Mouse (Mus musculus): ENCODE data around the gene Spata16. TPM values are rescaled to one million over a fixed set of nuclear protein-coding genes. Genes with fewer than 3 reads are reported as not detected.

Spata16 gene
- total RNA-seq, 1 experiment, result not detected

DNA sequence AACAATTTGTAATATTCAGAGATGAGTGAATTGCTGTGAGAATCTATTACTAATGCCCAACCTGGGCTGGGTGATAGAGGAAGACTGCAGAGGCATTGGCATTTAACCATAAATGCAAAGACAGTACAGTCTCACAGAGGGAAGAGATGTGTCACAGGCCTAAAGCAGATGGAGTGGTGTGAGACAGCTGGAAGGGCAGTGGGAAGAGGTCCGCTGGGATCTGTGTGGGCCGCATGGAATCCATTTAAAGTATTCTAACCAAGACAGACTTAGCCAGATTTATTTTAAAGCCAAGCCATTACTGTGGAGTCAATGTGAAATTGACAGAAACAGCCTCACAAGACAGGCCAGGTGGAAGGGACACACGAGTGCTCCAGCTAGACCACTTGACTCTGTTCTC is 343.0 kb downstream of the Spata16 start:
- no peak overlapping the region for H3K9ac ChIP-seq (ENCODE audit: insufficient read depth, low read depth, low read length, poor library complexity, severe bottlenecking)
- H3K27ac ChIP-seq (ENCODE audit: insufficient read depth, low read depth, low read length, poor library complexity, severe bottlenecking), result no peak overlapping the region
- H3K9me3 ChIP-seq (ENCODE audit: control insufficient read depth, insufficient read depth, low read depth, low read length), result no peaks in the 10 kb centered on the region
- H3K36me3 ChIP-seq (ENCODE audit: control insufficient read depth, insufficient read depth, low read length, poor library complexity, severe bottlenecking), result no peaks in the 10 kb centered on the region
- in situ Hi-C loops (cut with MboI; ENCODE audit: low sequenced_read_pairs in 2 of 2, unreplicated experiment in 2 of 2), result no loop called here
- H3K4me1 ChIP-seq (ENCODE audit: control insufficient read depth in 2 of 2, insufficient read depth in 2 of 2, low read length in 2 of 2, poor library complexity in 1 of 2), result no peaks in the 10 kb centered on the region
- TF ChIP-seq ZNF384 (IDR thresholded peaks at IDR 0.05; ENCODE audit: low read depth, low read length), result no peak
- TF ChIP-seq CHD2 (IDR thresholded peaks at IDR 0.05; ENCODE audit: low read depth, low read length), result no peak
- TF ChIP-seq ZC3H11A (IDR thresholded peaks at IDR 0.05; ENCODE audit: borderline replicate concordance, low read depth, low read length), result no peak
- no peak for TF ChIP-seq HCFC1 (IDR thresholded peaks at IDR 0.05; ENCODE audit: borderline replicate concordance, insufficient read depth, low read length)
- no peak for TF ChIP-seq MAFK (IDR thresholded peaks at IDR 0.05; ENCODE audit: insufficient read depth, low read depth, low read length)
- no peak overlapping the region for H3K4me3 ChIP-seq (ENCODE audit: insufficient read depth in 1 of 2, low read depth in 1 of 2, low read length in 2 of 2, poor library complexity in 1 of 2, severe bottlenecking in 1 of 2)
- no peak for DNase-seq (ENCODE audit: low read depth, low spot score)

DNA sequence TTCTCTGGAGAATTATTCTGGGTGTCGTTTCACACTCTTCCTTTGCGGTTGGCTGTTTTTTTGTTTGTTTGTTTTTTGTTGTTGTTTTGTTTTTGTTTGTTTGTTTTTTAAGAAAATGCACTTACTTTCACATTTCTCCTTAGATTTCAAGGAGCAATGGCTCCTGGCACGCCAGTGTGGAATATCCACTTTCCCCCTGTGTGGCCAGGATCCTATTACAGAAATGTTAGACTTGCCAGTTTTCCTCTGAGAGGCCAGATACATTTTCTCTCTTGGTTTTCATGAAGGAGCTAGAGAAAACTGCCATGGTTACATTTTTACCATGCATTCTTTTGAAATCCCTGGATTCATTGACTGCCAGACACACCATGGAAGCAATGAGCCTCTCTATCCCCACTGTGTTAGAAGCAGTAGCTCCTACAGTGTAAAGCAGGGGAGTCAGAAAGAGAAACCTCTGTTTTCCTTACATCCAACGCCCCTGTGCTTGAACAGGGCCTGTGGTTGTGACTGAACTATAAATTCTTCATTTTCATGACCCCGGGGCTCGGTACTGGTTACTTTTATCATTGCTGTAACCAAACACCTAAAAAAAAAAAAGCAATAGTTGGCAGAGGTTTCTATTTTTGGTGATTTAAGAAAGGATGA is 344.7 kb downstream of the Spata16 start:
- no peak for DNase-seq (ENCODE audit: low read depth, low spot score)
- no peak overlapping the region for H3K4me3 ChIP-seq (ENCODE audit: insufficient read depth in 1 of 2, low read depth in 1 of 2, low read length in 2 of 2, poor library complexity in 1 of 2, severe bottlenecking in 1 of 2)
- TF ChIP-seq ZNF384 (IDR thresholded peaks at IDR 0.05; ENCODE audit: low read depth, low read length), result no peak
- no peak for TF ChIP-seq CHD2 (IDR thresholded peaks at IDR 0.05; ENCODE audit: low read depth, low read length)
- no peak for TF ChIP-seq HCFC1 (IDR thresholded peaks at IDR 0.05; ENCODE audit: borderline replicate concordance, insufficient read depth, low read length)
- no peak for TF ChIP-seq ZC3H11A (IDR thresholded peaks at IDR 0.05; ENCODE audit: borderline replicate concordance, low read depth, low read length)
- TF ChIP-seq MAFK (IDR thresholded peaks at IDR 0.05; ENCODE audit: insufficient read depth, low read depth, low read length), result no peak
- no peak overlapping the region for H3K27ac ChIP-seq (ENCODE audit: insufficient read depth, low read depth, low read length, poor library complexity, severe bottlenecking)
- H3K9ac ChIP-seq (ENCODE audit: insufficient read depth, low read depth, low read length, poor library complexity, severe bottlenecking), result no peak overlapping the region
- in situ Hi-C loops (cut with MboI; ENCODE audit: low sequenced_read_pairs in 2 of 2, unreplicated experiment in 2 of 2), result no loop called here
- no peaks in the 10 kb centered on the region for H3K9me3 ChIP-seq (ENCODE audit: control insufficient read depth, insufficient read depth, low read depth, low read length)
- no peaks in the 10 kb centered on the region for H3K36me3 ChIP-seq (ENCODE audit: control insufficient read depth, insufficient read depth, low read length, poor library complexity, severe bottlenecking)
- no peaks in the 10 kb centered on the region for H3K4me1 ChIP-seq (ENCODE audit: control insufficient read depth in 2 of 2, insufficient read depth in 2 of 2, low read length in 2 of 2, poor library complexity in 1 of 2)

DNA sequence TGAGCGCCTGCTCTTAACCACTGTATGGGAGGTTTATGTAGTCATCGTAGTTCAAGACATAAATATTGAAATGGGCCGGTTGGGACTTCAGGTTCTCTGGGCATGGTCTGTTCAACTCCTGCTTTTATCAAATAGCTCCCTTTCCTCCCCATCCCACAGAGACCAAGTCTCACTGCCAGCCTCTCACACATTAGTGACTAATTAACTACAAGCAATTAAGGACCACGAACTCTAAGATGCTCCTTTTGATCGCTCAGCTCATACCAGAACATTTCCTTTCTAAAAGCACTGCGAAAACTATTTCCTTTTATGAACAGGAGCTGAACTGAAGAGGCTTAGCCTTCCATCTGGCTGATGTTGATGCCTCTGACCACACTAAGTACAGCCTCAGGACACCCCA is 346.3 kb downstream of the Spata16 start:
- H3K36me3 ChIP-seq (ENCODE audit: control insufficient read depth, insufficient read depth, low read length, poor library complexity, severe bottlenecking), result no peaks in the 10 kb centered on the region
- no peaks in the 10 kb centered on the region for H3K9me3 ChIP-seq (ENCODE audit: control insufficient read depth, insufficient read depth, low read depth, low read length)
- TF ChIP-seq MAFK (IDR thresholded peaks at IDR 0.05; ENCODE audit: insufficient read depth, low read depth, low read length), result no peak
- TF ChIP-seq CHD2 (IDR thresholded peaks at IDR 0.05; ENCODE audit: low read depth, low read length), result no peak
- TF ChIP-seq ZC3H11A (IDR thresholded peaks at IDR 0.05; ENCODE audit: borderline replicate concordance, low read depth, low read length), result no peak
- TF ChIP-seq HCFC1 (IDR thresholded peaks at IDR 0.05; ENCODE audit: borderline replicate concordance, insufficient read depth, low read length), result no peak
- TF ChIP-seq ZNF384 (IDR thresholded peaks at IDR 0.05; ENCODE audit: low read depth, low read length), result no peak
- H3K4me1 ChIP-seq (ENCODE audit: control insufficient read depth in 2 of 2, insufficient read depth in 2 of 2, low read length in 2 of 2, poor library complexity in 1 of 2), result no peaks in the 10 kb centered on the region
- H3K9ac ChIP-seq (ENCODE audit: insufficient read depth, low read depth, low read length, poor library complexity, severe bottlenecking), result no peak overlapping the region
- in situ Hi-C loops (cut with MboI; ENCODE audit: low sequenced_read_pairs in 2 of 2, unreplicated experiment in 2 of 2), result no loop called here
- no peak for DNase-seq (ENCODE audit: low read depth, low spot score)
- no peak overlapping the region for H3K4me3 ChIP-seq (ENCODE audit: insufficient read depth in 1 of 2, low read depth in 1 of 2, low read length in 2 of 2, poor library complexity in 1 of 2, severe bottlenecking in 1 of 2)
- H3K27ac ChIP-seq (ENCODE audit: insufficient read depth, low read depth, low read length, poor library complexity, severe bottlenecking), result no peak overlapping the region

DNA sequence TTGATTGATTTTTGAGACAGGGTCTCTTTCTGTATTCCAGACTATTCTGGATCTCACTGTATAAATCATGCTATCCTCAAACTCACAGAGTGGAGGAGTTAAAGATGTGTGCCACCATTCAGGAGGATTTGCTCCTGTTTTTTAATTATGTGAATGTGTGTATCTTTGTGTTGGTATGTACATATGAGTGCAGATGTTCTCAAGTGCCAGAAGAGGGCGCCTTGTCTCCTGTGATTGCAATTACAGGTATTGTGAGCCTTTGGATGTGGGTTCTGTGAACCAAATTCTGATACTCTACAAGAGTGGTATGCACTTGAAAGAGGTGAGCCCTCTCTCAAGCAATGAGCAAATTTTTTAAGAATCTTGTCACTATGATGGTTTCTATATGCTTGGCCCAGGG is 369.4 kb downstream of the Spata16 start:
- Histone ChIP-seq H3K4me1 (ENCODE audit: control insufficient read depth in 2 of 2, insufficient read depth in 2 of 2, low read length in 2 of 2, poor library complexity in 1 of 2) (no peaks in the 10 kb centered on the region), H3K36me3 (ENCODE audit: control insufficient read depth, insufficient read depth, low read length, poor library complexity, severe bottlenecking) (no peaks in the 10 kb centered on the region), H3K4me3 (ENCODE audit: insufficient read depth in 1 of 2, low read depth in 1 of 2, low read length in 2 of 2, poor library complexity in 1 of 2, severe bottlenecking in 1 of 2) (no peak overlapping the region), H3K9me3 (ENCODE audit: control insufficient read depth, insufficient read depth, low read depth, low read length) (no peaks in the 10 kb centered on the region), H3K9ac (ENCODE audit: insufficient read depth, low read depth, low read length, poor library complexity, severe bottlenecking) (no peak overlapping the region), H3K27ac (ENCODE audit: insufficient read depth, low read depth, low read length, poor library complexity, severe bottlenecking) (no peak overlapping the region)
- in situ Hi-C loops (cut with MboI; ENCODE audit: low sequenced_read_pairs in 2 of 2, unreplicated experiment in 2 of 2), result no loop called here
- TF ChIP-seq ZNF384 (IDR thresholded peaks at IDR 0.05; ENCODE audit: low read depth, low read length) (no peak), HCFC1 (IDR thresholded peaks at IDR 0.05; ENCODE audit: borderline replicate concordance, insufficient read depth, low read length) (no peak), CHD2 (IDR thresholded peaks at IDR 0.05; ENCODE audit: low read depth, low read length) (no peak), ZC3H11A (IDR thresholded peaks at IDR 0.05; ENCODE audit: borderline replicate concordance, low read depth, low read length) (0 out of 2 replicates have a peak, but pooled peaks have one; percentile 24)
- DNase-seq (ENCODE audit: low read depth, low spot score), result no peak
